Mouse (Mus musculus) urinary bladder, adult 2 months (tissue): Measurements from ENCODE around the gene Pak3. TPM values are rescaled to one million over a fixed set of nuclear protein-coding genes. Genes with fewer than 3 reads are reported as not detected.

Experiments used
- DNase-seq: peaks from one replicate; pipeline ENCODE4 v3.0.0; 2022; ENCODE audit warnings: low spot score
- polyA plus RNA-seq: library from polyadenylated mRNA; depleted of rRNA; stranded (reverse); fragments of >200 nt; gene quantifications from 2 replicates; pipeline ENCODE4 v1.2.3, GENCODE M21; 2012; rRNA removed

The Pak3 gene
- polyA plus RNA-seq, 1 experiment: 1.1 TPM

DNA sequence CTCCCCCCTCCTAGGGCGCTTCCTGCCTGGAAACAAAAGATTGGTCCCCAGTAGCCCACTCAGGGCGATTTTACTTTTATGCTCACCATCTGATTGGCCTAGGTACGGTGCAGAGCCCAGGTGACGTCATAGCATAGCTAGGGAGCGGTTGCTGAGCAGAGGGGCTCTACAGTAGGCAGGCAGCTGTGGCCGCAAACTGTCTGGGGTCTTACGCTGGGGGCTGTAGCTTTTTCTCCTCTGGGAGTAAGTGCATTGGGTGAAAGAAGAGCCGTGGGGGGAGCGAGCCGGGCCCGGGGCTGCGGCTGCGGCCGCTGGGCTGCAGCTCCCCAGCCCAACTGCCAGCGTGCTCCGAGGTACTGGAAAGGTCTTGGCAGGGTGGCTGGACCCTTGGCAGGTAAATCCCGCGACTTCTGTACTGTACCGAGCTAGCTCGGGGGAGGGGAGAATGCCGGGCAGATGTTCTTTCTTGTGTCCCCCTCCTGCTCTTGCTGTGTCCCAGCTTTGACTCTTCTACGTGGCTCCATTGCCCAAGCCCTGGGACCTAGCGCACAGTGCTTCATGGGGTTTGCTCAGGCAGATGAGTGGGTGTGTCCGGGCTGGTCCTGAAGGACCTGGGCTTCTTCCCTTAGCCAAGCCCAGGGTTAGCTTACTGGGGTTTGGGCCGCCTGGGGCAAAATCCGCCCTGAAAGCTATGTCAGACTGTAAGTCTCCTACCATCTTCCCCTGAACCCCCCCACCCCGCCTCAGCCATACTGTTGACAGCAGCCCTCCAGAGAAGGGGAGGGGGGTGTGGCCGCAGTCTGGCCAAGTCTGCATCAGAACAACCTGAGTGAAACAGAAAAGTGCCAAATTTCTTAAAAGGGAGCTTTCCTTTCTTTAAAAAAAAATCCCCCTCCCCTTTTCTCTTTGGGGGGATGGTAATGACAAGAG, 146.1 kb downstream of the Pak3 start:
- no peak for DNase-seq

DNA sequence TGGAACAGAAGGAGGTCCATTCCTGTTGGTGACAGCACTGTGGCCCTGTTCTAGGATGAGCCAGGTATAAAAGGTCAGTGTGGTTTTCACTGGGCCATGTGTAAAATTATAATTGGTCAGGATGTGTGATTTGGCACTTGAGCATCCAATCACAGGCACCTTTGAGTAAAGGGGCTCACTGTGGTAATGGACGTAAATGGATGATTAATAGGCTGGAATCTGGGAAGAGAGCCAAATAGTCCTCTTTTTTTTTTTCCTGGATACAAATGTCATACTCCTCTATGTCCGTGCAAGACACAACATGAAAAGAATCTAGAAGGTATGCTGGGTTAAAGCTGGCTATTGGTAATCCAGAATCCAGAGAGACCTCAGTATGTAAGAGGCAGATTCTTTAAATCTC, 147.4 kb downstream of the Pak3 start:
- DNase-seq: no peak

- no peak for DNase-seq
Measured at GRCm38 (mm10) chrX:143666991-143667390, 148.6 kb downstream of the Pak3 start.

DNA sequence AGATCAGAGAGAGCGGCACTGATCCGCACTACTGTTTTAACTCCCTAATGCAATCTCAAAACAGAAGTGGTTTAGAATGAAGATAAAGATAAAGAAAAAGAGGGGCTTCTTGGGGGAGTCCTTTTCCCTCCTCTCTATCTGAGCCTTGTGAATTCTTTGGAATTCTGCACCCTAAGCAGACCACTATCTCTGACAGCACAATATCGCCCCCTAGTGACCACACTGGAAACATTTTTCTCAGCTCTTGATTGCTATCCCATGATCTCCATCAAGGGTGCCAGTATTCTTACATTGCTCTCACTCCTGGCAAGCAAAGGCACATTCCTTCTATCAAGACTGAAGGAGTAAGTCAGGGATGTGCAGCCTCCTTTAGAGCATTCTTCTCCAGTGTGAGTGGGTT, 149.9 kb downstream of the Pak3 start:
- DNase-seq: no peak

- no peak for DNase-seq
Measured at GRCm38 (mm10) chrX:143678566-143678965, 160.2 kb downstream of the Pak3 start.

DNA sequence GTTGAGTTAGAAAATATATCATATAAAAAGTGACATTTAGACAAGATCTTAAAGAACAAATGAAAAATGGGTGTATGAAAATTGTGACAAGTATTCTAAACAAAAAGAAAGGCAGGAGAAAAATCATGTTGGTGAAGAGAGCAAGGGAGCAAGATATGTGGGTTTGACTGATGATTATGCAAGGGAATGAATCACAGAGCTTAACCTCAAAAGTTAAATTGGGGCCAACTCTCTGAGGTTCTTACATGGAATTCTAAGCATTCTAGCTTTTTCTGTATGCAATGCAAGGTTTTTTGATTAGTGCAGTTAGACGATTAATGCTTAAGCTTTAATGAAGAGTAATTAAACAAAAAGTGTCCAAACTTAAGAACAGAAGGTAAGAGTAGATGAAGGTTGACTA, 203.9 kb downstream of the Pak3 start:
- DNase-seq: no peak

- DNase-seq: no peak
Measured at GRCm38 (mm10) chrX:143725411-143725810, 207.0 kb downstream of the Pak3 start.

- no peak for DNase-seq
Measured at GRCm38 (mm10) chrX:143736035-143736434, 217.6 kb downstream of the Pak3 start.

DNA sequence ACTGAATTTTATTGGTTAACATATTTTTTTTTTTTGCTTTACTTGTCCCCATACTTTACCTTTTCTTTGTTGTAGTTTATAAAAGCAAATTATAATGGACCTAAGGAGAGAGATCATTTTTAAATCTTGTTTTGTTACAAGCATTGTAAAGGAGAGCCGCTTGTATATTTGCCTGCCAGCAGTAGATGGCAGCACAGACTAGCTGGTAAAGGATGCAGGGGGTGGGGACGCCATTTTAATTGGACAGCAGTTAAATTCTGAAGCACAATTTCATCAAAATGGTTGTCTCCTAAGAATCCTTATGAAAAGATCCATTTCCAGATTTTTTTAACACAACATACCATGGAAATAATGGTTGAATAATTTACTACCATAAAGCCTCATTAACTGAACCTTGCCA, 220.8 kb downstream of the Pak3 start:
- no peak for DNase-seq

- DNase-seq: no peak
Measured at GRCm38 (mm10) chrX:143762556-143762955, 244.2 kb downstream of the Pak3 start.

DNA sequence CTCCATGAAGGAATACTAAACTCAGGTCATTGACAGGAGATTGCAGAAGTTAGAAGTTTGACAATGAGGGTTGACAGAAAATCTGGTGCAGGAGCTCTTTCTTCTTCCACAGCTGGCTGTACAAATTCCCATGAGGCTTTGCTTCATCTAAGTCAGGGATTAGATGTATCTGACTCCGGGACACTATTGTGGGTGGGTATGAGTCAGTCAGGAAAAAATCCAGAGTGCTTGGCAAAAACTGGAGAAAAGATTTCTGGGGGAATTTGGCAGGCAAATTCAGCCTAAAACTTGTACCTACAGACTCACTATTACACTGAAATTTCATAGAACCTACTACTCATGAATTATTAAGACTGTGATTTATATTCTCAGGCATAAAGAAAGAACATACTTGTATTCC, 297.6 kb downstream of the Pak3 start:
- no peak for DNase-seq

GRCm38 (mm10) chrX:143818961-143819360, 300.6 kb downstream of the Pak3 start:
- no peak for DNase-seq

GRCm38 (mm10) chrX:143826521-143826920, 308.1 kb downstream of the Pak3 start:
- no peak for DNase-seq

- no peak for DNase-seq
Measured at GRCm38 (mm10) chrX:143827212-143827611, 308.8 kb downstream of the Pak3 start, which contains the start of gene Capn6. TSS of gene Capn6 (minus strand) at chrX:143827414.

GRCm38 (mm10) chrX:143846637-143847036, 328.2 kb downstream of the Pak3 start:
- no peak for DNase-seq

Other genes with a start within 250 kb of the Pak3 start
- 26.3 and 38.6 TPM in 2 replicates for gene Chrdl1, start 124.3 kb upstream of the Pak3 start, polyA plus RNA-seq